Comparison of ENCODE assay signal across 12 mouse cellular contexts in genomic region chr7:130332515-130333220, GRCm38 (mm10).
DNase-seq lines count a peak whose midpoint lies in the region; ATAC-seq and TF ChIP-seq lines count a peak whose summit lies in the region.
"Had no signal": no experiment of that assay in that cellular context is flagged by ENCODE, and none has a peak within 500 bp of the region (broad histone marks: within the 10 kb centered on the region; RNA-seq: fewer than 3 reads in every experiment).

No protein-coding gene starts in this region.

- ATAC-seq in embryonic facial prominence, embryonic 14.5 days (ENCODE audit: low read depth): peak; percentile 42; the same call in 1 of the 2 replicates

- H3K36me3 ChIP-seq in embryonic facial prominence, embryonic 14.5 days (ENCODE audit: control insufficient read depth, insufficient read depth, low read length): no peaks in the 10 kb centered on the region
- H3K36me3 ChIP-seq: lung, embryonic 15.5 days; midbrain, embryonic 12.5 days had no signal

- TF ChIP-seq CTCF in left cerebral cortex, adult 2 months (IDR thresholded peaks at IDR 0.05): peak; percentile 11; the same call in 1 of the 2 replicates

- H3K27ac ChIP-seq in left cerebral cortex, adult 2 months: no peak overlapping the region
- peak overlapping the region; percentile 69 for H3K27ac ChIP-seq in embryonic facial prominence, embryonic 14.5 days (replicated peaks; ENCODE audit: low read depth, low read length)
- H3K27ac ChIP-seq: kidney, postnatal 0 days; lung, embryonic 15.5 days; midbrain, embryonic 12.5 days had no signal

- H3K9ac ChIP-seq in embryonic facial prominence, embryonic 14.5 days (ENCODE audit: low read depth, low read length): no peak overlapping the region
- H3K9ac ChIP-seq: lung, embryonic 15.5 days; midbrain, embryonic 12.5 days had no signal

- no peak overlapping the region for H3K4me3 ChIP-seq in left cerebral cortex, adult 2 months
- H3K4me3 ChIP-seq in embryonic facial prominence, embryonic 14.5 days (ENCODE audit: low read depth, low read length): no peak overlapping the region
- H3K4me3 ChIP-seq: lung, embryonic 15.5 days; midbrain, embryonic 12.5 days had no signal

- peak; percentile 94 for DNase-seq in heart, adult 11 months
- no peak for DNase-seq in heart, postnatal 36 days
- DNase-seq in left cerebral cortex, adult 2 months (ENCODE audit: extremely low spot score in 1 of 2, low spot score in 2 of 2): no peak
- no peak for DNase-seq in left cerebral cortex, postnatal 14 days (ENCODE audit: low spot score in 2 of 2)
- DNase-seq in embryonic facial prominence, embryonic 14.5 days (ENCODE audit: low spot score): peak; percentile 67
- DNase-seq in heart, postnatal 14 days: peak; percentile 13 to 14
- no peak for DNase-seq in thymus, postnatal 0 days (ENCODE audit: low spot score)
- no peak for DNase-seq in kidney, postnatal 14 days
- DNase-seq: B cell, adult 2 months had no signal

- no peaks in the 10 kb centered on the region for H3K9me3 ChIP-seq in embryonic facial prominence, embryonic 14.5 days (ENCODE audit: control insufficient read depth, low read length)
- H3K9me3 ChIP-seq: lung, embryonic 15.5 days; midbrain, embryonic 12.5 days had no signal

- H3K4me1 ChIP-seq in embryonic facial prominence, embryonic 14.5 days (ENCODE audit: control insufficient read depth, insufficient read depth, low read length): peaks cover 18% of the 10 kb centered on the region

- no peak overlapping the region for H3K4me2 ChIP-seq in embryonic facial prominence, embryonic 14.5 days (ENCODE audit: low read depth, low read length)
- H3K4me2 ChIP-seq: lung, embryonic 15.5 days; midbrain, embryonic 12.5 days had no signal

- intact Hi-C loops in heart, postnatal 36 days (cut with DNase I): no loop called here
- intact Hi-C loops in left cerebral cortex, adult 2 months (cut with DNase I): no loop called here
- intact Hi-C loops in left cerebral cortex, postnatal 14 days (cut with DNase I): no loop called here
- intact Hi-C loops in heart, postnatal 14 days (cut with DNase I): no loop called here

- 78% methylated on average over 11 of the region's 11 CpGs for WGBS in embryonic facial prominence, embryonic 14.5 days

- H3K27me3 ChIP-seq in embryonic facial prominence, embryonic 14.5 days (replicated peaks; ENCODE audit: control insufficient read depth, insufficient read depth, low read length): no peaks in the 10 kb centered on the region

Comparison
In these comparisons a context has a peak if more than half of its experiments do, and no peak if none do; other contexts are left out.
1. DNase-seq: peak in heart, adult 11 months (single experiment), embryonic facial prominence, embryonic 14.5 days (single experiment) and heart, postnatal 14 days (2 of 2); none in heart, postnatal 36 days (0 of 2), left cerebral cortex, adult 2 months (0 of 2), left cerebral cortex, postnatal 14 days (0 of 2), thymus, postnatal 0 days (single experiment) and kidney, postnatal 14 days (single experiment).